Mouse (Mus musculus) urinary bladder, postnatal 25 days (tissue): ENCODE results near the gene Grin2d.

ENCODE experiments used
- DNase-seq: peaks from one replicate; pipeline ENCODE4 v3.0.0; 2022; ENCODE audit warnings: low spot score

The Grin2d gene

DNA sequence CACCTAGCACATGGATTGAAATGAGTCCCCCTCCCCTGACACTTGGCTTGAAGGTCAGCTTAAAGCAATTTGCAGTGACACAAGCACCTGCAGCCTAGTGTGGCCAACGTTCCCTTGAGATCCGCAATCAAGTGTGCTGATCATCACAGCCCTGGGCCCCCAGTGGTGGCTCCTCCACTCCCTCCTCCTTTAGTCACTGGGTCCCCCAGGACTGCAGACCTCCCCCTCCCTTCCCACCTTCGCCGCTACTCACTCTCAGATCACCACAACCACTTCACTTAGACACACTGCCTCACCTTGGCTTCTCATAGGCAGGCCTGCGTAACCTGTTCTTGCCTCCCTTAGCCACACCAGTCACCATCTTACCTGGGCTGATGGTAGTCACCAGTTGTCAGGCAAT lies 72.2 kb downstream of the Grin2d start:
- no peak for DNase-seq

DNA sequence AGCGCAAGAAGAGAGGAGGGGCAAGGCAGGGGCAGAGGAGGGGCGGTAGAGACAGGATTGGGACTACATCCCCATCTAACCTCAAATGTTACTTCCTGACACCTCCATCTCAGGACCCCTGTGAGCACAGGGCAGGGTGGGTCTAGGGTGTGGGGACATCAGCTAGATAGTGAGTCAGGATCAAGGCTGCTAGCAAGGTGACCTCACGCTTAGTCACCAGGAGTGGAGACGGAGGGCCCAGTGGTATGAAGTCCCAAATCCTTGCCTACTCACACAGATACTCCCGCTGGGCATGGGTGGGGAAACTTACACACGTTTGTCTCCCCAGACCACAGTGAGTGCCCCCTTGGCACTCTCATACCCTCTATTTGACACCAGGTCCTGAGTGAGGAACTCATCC lies 75.6 kb downstream of the Grin2d start:
- no peak for DNase-seq

DNA sequence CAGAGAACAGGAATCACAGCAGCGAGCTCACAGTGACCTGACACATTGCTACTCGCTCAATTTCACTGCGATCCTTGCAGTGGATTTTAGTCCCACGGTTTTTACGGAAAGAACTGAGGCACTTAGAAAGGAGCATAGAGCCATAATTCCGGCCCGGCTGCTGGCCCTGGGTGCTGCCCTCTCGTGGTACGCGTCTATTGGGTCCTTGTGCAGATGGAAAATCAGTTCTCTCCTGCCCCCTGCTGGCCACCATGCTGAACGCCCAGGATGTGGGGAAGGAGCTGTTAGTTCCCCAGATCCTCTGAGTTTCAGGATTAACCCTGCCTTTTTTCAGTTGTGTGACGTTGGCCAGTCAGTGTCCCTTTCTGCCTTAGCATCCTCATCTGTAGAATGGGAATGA lies 76.8 kb downstream of the Grin2d start:
- peak; percentile 94 for DNase-seq

DNA sequence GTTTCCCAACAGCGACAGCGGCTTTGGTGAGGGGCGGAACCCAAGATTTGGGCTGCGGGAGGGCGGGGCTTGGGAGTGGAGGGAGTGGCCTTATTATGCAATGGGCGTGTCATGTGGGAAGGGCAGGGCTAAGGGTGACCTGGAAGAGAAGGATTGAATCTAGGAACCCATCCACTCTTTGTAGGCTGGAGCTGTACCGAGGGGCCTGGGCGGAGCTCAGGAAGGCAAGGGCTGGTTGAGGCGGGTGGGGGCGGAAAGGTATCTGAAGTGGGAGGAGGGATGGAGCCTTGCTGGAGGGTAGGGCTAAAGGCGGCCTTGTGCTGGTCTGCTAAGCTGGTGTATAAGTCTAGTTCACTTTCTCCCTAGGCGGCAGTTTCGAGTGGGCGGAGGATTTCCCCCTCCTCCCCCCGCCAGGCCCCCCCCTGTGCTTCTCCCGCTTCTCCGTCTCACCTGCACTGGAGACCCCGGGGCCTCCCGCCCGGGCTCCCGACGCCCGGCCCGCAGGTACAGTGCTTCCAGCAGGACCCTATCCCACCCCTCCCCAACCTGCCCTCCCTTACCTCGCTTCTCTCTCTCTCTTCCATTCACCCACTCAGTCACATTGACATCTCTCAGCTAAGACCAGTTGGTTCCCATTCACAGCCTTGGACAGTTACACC lies 77.5 kb downstream of the Grin2d start:
- DNase-seq, result no peak

DNA sequence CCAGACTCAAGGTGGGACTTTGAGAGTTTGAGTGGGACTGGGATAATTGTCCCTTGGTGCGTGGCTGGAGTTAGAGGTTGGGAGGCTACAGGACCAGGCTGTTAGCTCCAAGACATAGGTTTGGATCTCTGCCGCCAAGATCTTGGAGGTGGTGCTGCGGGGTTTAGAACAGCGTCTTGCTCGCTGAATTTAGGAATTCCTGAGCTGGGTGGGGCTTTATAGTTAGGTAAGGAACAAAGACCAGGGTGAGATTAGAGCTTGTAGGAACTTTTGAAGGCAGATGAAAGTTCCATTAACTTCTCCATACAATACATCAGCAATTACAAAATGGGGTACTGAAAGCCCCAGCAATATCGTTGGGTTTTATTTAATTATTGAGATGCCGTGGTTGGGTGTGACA lies 78.2 kb downstream of the Grin2d start:
- DNase-seq, result no peak

DNA sequence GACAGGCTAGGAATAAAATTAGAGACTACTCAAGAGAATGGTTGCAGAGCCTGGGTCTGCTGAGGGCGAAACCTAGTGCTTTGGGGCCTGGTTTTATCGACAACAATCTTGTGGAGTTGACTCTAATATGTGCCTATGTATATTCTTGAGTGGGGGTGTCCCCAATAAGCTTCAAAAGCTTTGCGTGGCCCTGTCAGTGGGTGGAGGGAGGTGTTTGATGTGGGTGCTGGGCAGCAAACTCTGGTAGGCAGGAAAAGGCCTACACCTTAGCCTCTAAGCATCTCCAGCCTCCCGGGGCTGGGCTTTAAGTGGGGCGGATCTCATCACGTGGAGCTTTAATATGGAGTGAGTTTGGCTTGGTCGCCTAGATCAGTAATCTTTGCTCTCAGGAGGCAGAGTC lies 79.2 kb downstream of the Grin2d start:
- no peak for DNase-seq

DNA sequence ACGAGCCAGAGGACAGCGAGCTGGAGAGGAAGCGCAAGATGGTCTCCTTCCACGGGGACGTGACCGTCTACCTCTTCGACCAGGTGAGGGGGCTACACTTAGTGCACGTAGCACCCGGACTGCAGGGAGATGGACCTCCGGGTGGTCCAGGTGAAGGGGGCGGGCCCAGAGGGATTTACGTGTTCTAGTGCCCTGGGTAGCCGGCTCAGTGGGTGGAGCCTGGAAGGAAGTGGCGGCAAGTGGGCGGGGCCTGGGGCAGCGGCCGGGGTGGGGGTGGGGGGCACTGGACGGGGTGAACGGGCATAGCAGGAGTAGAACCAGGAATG lies 79.7 kb downstream of the Grin2d start:
- no peak for DNase-seq

DNA sequence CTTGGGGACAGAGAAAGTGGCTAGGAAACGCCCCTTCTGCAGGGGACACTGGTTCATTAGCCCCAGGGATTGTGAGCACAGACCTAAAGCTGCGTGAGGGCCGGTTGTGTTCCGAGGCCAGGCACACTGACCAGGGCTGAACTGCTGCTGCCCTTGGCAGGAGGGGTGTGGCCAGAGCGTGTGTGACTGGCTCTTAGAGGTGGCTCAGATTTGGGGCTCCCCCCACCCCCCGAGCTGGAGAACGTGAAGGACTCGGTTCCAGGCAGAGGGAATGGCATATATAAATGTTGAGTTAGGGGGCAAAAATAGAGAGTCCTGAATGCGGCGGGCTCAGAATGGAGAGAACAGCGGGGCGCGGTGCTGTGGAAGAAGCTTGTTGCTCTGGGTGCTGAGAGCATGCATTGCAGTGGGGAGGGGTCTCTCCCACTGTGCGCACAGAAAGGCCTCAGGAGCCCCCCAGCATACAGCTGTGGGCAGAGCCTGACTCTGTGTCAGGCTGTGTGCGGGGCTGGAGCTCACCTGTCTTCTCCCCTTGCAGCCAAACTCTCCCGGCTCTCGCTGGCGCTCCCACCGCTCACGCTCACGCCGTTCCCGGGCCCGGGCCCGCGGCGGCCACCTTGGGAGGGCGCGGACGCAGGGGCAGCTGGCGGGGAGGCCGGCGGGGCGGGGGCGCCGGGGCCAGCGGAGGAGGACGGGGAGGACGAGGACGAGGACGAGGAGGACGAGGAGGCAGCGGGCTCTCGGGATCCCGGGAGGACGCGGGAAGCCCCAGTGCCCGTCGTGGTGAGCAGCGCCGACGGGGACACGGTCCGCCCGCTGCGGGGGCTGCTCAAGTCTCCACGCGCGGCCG lies 80.3 kb downstream of the Grin2d start:
- no peak for DNase-seq

DNA sequence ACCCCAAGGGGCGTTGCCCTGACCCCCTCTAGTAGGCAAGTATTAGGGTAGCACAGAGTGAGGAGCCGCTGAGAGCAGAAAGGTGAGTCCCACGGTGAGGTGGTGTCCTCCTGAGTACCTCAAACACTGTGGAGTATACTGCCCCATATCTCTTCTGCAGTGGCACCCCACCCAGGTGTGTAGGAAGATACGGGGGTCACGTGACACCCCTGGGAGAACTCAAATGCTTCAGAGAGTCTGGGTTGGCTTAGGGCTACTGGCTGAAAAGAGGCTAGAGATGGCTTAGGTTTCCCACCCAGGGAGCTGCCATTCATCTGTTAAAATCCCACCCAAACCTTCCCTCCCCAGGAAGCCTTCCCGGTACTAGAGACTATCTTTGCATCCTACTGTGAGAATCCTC lies 81.2 kb downstream of the Grin2d start:
- DNase-seq, result no peak

DNA sequence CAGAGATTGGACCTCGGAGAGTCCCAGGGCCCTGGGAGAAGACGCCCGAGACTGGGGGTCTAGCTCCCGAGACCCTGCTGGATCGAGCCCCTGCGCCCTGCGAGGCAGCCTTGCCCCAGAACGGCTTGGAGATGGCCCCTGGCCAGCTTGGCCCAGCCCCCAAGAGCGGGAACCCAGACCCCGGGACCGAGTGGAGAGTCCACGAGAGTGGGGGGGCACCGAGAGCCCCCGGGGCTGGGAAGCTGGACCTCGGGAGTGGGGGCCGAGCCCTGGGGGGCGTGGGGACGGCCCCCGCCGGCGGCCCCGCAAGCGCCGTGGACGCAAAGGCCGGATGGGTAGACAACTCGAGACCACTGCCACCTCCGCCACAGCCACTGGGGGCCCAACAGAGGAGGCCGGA lies 83.2 kb downstream of the Grin2d start:
- DNase-seq, result no peak

DNA sequence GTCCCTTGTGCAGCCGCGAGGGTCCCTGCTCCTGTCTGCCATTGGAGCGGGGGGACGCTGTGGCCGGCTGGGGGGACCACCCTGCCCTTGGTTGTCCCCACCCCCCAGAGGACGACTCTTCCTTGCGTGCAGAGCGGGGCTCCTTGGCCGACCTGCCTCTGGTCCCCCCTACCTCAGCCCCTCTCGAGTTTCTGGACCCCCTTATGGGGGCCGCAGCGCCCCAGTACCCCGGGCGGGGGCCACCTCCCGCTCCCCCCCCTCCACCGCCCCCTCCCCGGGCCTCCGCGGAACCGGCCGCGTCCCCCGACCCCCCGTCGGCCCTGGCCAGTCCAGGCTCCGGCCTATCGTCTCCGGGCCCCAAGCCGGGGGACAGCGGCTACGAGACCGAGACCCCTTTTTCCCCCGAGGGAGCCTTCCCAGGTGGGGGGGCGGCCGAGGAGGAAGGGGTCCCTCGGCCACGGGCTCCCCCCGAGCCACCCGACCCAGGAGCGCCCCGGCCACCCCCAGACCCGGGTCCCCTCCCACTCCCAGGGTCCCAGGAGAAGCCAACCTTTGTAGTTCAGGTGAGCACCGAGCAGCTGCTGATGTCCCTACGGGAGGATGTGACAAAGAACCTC lies 84.1 kb downstream of the Grin2d start:
- DNase-seq, result no peak

DNA sequence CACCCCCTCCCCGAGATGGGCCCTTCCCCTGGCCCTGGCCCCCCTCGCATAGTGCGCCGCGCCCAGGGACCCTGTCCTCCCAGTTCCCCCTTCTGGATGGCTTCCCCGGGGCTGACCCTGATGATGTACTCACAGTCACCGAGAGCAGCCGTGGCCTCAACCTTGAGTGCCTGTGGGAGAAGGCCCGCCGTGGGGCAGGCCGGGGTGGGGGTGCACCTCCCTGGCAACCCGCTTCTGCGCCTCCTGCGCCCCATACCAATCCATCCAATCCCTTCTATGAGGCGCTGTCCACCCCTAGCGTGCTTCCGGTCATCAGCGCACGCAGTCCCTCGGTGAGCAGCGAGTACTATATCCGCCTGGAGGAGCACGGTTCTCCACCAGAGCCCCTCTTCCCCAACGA lies 84.9 kb downstream of the Grin2d start:
- no peak for DNase-seq

DNA sequence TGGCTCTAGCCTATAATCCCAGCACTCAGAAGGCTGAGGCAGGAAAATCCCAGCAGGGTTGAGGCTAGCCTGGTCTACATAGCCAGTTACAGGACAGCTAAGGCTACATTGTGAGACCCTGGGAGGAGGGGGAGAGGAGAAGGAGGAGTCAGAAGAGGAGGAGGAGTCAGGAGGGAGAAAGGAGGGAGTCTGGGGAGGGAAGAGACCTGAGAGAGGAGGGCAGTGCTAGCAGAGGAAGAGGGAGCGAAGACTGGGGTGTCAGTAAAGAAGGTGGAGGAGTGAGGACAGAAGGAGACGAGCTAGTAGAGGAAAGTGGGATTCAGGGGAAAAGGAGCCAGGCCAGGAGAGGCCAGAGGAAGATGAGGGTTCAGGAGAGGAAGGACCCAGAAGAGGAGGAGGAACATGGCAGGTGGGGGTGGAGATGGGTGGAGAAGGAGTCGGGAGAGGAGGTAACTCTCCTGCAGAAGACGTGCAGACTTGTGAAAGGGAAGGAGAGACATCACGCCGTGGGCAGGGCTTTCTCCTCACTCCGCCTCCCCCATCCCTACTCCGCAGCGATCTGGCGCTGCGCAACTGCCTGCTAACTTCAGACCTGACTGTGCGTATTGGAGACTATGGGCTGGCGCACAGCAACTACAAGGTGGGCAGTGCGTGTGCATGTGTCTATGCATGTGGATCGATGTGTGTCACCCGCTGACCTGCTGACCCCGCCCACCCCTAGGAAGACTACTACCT lies 86.3 kb downstream of the Grin2d start:
- no peak for DNase-seq

DNA sequence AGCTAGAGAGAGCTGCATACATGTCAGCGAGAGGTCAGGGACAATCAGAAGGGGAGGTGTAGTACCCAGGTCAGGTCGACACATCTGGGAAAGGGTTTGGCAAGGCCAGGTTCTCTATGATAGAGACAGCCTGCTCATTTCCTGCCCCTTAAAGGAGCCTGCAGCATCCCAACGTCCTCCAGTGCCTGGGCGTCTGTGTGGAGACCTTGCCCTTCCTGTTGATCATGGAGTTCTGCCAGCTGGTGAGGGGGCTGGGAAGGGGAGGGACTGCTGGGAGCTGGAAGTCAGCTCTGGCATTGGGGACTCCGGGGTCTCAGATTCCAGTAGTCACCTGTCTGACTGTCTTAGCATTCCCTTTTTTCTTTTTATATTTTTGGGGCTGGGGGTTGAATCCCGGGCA lies 87.5 kb downstream of the Grin2d start:
- DNase-seq, result no peak

DNA sequence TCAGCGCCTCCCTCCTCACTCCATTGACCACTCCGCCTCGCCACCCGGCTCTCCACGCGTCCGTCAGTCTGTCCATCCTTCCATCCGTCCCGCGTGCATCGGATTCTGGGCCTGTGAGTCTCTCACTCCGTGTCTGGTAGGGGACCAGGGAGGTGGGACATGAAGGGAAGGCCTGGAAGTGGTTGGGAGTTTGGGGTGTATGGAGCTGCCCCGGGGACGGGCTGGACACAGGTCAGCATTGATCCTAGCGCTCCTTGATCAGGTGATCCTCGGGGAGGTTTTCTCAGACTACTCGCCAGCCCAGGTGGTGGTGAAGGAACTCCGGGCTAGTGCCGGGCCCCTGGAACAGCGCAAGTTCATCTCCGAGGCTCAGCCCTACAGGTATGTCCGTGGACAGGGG lies 90.5 kb downstream of the Grin2d start:
- DNase-seq, result no peak

DNA sequence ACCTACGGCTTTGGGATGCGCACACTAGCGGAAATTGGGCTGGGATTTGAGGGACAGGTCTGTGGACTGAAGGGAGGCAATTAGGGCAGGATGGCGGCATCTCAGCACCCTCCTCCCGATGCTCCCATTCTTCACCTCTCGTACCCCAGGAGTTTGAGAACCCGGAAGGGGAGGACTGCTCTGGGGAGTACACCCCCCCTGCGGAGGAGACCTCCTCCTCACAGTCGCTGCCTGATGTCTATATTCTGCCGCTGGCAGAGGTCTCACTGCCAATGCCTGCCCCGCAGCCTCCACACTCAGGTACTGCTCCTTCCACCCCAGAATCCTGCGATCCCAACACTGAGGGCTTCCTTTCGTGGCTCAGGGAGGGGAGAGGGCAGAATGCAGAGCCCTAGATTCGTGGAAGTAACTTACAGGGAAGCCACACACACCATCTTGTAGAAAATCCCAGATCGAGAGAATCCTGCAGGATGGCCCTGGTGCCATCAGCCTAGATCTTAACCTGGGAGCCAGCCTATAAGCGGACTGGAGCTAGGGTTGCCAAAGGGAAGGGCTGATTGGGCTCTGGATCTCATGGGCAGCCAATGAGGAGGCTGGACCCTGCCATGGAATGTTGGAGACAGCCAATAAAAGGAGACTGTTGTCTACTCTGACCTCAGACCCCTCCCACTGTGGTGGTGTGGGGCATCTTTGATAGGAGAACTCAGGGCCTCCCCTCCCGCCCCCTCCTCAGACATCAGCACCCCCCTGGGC lies 91.3 kb downstream of the Grin2d start:
- DNase-seq, result no peak

DNA sequence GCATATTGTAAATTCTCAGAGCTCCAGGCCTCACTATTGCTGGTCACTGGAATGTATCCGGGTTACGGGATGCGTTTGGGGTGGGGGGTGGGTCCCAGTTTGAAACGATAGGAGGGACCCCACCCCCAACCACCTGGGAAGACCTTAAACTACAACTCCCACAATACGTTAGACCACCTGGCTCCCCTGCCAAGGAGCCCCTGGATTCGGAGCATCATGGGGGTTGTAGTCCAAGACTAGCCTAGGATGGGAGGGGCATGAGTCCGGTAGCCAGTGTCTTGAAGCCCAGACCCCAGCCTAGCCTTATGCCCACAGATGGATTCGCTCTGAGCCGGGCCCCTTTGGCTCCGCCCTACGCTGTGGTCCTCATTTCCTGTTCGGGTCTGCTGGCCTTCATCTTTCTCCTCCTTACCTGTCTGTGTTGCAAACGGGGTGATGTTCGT lies 92.0 kb downstream of the Grin2d start:
- DNase-seq, result no peak

DNA sequence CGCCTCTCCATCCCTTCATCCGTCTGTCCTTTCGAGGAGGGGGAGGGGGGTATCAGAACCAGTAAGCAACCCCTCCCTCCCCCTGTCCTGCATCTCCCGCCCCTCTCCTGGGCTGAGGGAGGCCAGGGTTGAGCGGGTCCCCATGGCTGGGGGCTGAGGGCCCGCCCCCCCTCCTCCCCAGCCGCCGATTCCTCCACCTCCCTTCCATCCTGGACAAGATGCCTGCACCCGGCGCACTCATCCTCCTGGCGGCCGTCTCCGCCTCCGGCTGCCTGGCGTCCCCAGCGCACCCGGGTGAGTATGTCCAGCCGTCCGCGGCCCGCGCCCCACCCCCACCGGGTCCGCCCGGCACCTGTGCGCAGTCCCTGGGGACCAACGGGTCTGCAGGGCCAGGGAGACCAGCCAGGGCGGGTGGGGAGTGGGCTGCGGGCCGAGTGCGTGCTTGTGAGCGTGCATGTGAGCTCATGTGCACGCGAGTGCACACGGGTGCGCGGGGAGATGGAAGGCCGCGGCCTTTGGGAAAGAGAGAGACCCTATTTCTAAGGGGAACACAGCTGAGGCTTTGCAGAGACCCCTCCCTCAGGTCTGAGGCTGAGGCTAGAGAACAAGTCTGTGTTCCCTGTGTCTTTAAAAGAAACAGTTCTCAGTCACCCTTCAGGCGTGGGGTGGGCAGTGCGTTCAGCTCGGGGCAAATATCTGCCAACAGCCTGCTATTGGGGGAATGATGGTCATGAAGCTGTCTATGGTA lies 92.6 kb downstream of the Grin2d start:
- DNase-seq, result no peak

DNA sequence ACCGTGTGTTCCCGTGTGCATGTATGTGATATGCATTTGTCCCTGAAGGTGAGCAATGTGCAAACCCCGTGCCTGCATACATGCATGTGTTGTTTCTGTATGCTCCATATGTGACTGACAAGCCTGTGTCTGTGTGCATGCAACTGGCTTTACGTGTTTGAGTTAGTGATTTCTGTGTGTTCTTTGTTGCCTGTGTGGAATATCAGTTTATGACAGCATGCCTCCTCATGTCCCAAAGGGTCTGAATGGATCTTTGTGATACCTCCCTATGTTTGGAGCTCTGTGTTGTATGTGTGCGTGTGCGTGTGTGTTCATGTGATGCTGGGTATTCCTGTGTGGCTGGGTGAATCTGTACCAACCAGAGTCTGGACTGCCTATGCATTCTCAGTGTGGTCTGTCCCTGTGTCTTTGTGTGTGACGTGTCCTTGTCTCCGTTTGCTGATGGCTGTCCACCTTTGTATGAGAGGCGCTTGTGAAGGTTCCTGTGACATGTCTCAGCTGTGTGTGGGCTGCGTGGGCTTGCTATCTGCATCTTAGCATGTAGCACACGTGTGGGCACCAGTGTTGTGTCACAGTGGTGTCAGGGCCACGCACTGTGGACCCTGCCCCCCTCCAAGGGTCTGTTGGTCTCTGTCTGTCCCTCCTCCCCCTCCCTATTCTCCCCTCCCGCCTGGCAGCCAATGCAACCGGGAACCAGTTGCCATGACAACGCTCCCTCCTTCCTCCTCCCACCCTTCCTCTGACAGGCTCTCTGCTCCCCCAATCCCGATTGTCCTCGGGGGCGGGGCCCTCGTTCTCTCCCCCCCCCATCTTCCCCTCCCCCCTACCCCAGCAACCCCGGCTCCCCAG lies 93.4 kb downstream of the Grin2d start, which contains the start of gene Sult2b1:
Sult2b1 (minus strand) TSS at position 146 of the 849 bp plus-strand sequence.
- no peak for DNase-seq

DNA sequence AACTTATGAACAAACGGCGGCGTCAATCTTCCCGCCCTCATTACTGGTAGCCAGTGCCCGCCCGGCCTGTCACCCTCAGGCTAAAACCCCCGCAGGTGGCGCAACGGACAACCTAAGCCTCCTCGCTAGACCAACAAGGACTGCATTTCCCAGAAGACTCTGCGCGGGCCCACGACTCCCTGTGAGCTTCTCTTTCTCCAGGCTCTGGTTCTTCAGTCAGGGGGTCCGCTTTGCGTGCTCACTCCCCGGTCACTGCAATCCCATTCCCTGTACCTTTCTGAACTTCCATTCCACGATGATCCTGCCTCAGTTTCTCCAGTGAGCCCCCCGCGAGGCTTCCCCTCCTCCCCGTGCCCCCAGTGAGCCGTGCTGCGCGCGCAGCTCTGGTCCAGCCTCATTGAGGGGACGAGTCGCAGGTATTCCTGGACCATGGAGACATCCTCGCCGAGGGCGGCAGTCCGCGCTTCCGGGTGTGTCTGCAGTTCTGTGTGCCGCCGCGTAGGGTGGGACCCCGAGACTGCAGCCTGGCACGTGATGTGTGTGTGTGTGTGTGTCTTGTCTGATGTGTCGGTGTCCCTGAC lies 94.6 kb downstream of the Grin2d start, which contains the start of gene Lmtk3:
Lmtk3 (plus strand) TSS at position 228 of the 581 bp plus-strand sequence.
- DNase-seq, result peak; percentile 46
